Comparison of ENCODE assay signal across 13 mouse cellular contexts in genomic region chr14:11329993-11330392, GRCm38 (mm10). TPM values are rescaled to one million over a fixed set of nuclear protein-coding genes. Genes with fewer than 3 reads are reported as not detected.
A peak's percentile ranks its signal among the peaks of the same experiment; 100 is the strongest.
DNase-seq lines count a peak whose midpoint lies in the region; ATAC-seq and TF ChIP-seq lines count a peak whose summit lies in the region.
"Had no signal": no experiment of that assay in that cellular context is flagged by ENCODE, and none has a peak within 500 bp of the region (broad histone marks: within the 10 kb centered on the region; RNA-seq: fewer than 3 reads in every experiment).

No protein-coding gene starts in this region.

- no peak overlapping the region for H3K27ac ChIP-seq in hindbrain, postnatal 0 days
- no peak overlapping the region for H3K27ac ChIP-seq in hindbrain, embryonic 14.5 days

- 45% methylated on average over 2 of the region's 2 CpGs for WGBS in hindbrain, postnatal 0 days
- 39% methylated on average over 2 of the region's 2 CpGs for WGBS in hindbrain, embryonic 14.5 days

- ATAC-seq in hindbrain, postnatal 0 days, result no peak
- no peak for ATAC-seq in hindbrain, embryonic 14.5 days (ENCODE audit: low FRiP score)
- ATAC-seq in common myeloid progenitor, adult 5-6 weeks (replicated peaks; ENCODE audit: low read depth, poor library complexity, severe bottlenecking), result peak; percentile 65
- ATAC-seq: hindbrain, embryonic 16.5 days had no signal

- H3K36me3 ChIP-seq in hindbrain, postnatal 0 days (ENCODE audit: insufficient read depth, low read length), result no peaks in the 10 kb centered on the region
- no peaks in the 10 kb centered on the region for H3K36me3 ChIP-seq in hindbrain, embryonic 14.5 days (replicated peaks; ENCODE audit: control insufficient read depth, insufficient read depth)

- 0 out of 2 replicates have a peak, but pooled peaks cover 3% of the 10 kb centered on the region for H3K9me3 ChIP-seq in hindbrain, postnatal 0 days (ENCODE audit: low read length)
- H3K9me3 ChIP-seq in hindbrain, embryonic 14.5 days (ENCODE audit: control insufficient read depth, low read length), result 0 out of 2 replicates have a peak, but pooled peaks cover 8% of the 10 kb centered on the region

- H3K9ac ChIP-seq in hindbrain, postnatal 0 days (replicated peaks; ENCODE audit: low read length), result no peak overlapping the region
- H3K9ac ChIP-seq in hindbrain, embryonic 14.5 days, result no peak overlapping the region

- no peaks in the 10 kb centered on the region for H3K4me1 ChIP-seq in hindbrain, postnatal 0 days (ENCODE audit: insufficient read depth, low read length)
- H3K4me1 ChIP-seq in hindbrain, embryonic 14.5 days (replicated peaks; ENCODE audit: control insufficient read depth, insufficient read depth, low read length), result no peaks in the 10 kb centered on the region

- no peak overlapping the region for H3K4me2 ChIP-seq in hindbrain, postnatal 0 days (ENCODE audit: low read depth, low read length)
- no peak overlapping the region for H3K4me2 ChIP-seq in hindbrain, embryonic 14.5 days (replicated peaks)

- H3K4me3 ChIP-seq in hindbrain, postnatal 0 days (ENCODE audit: low read length), result no peak overlapping the region
- no peak overlapping the region for H3K4me3 ChIP-seq in hindbrain, embryonic 14.5 days (replicated peaks; ENCODE audit: low read length)

- DNase-seq in hindbrain, postnatal 0 days (ENCODE audit: low spot score), result peak; percentile 36
- DNase-seq in hindbrain, embryonic 14.5 days (ENCODE audit: low spot score), result no peak
- peak; percentile 9 for DNase-seq in thymus, postnatal 0 days (ENCODE audit: low spot score)
- no peak for DNase-seq in thymus, adult 18-20 months
- no peak for DNase-seq in spleen, adult 18-20 months
- DNase-seq in adipocyte (ENCODE audit: low spot score), result no peak
- DNase-seq in urinary bladder, postnatal 10 days (ENCODE audit: low spot score), result no peak
- DNase-seq: heart, adult 18-20 months; lung, adult 2 months; right cerebral cortex, postnatal 25 days; thymus, postnatal 14 days had no signal

- TF ChIP-seq CTCF in hindbrain, postnatal 0 days (IDR thresholded peaks at IDR 0.05; ENCODE audit: low read depth), result peak; percentile 47

- no peaks in the 10 kb centered on the region for H3K27me3 ChIP-seq in hindbrain, postnatal 0 days (ENCODE audit: insufficient read depth, low read length)
- H3K27me3 ChIP-seq in hindbrain, embryonic 14.5 days (ENCODE audit: control insufficient read depth, insufficient read depth, low read length), result no peaks in the 10 kb centered on the region

RNA-seq across cellular contexts. Expression of gene Gm3839, which starts 26.5 kb away (rescaled TPM):
- total RNA-seq in hindbrain, postnatal 0 days (2014; rRNA removed), result 2.2 and 4.7 TPM in 2 replicates
- polyA plus RNA-seq in hindbrain, postnatal 0 days (2015; fragmentation: Nextera tagmentation; extraction: Ambion mirVana), result 1.6 and 1.8 TPM in 2 replicates
- polyA plus RNA-seq in hindbrain, embryonic 14.5 days (2014; fragmentation: Nextera tagmentation; extraction: Ambion mirVana), result 1.7 TPM in 2 replicates
- 1.4 and 1.7 TPM in 2 replicates for polyA plus RNA-seq in thymus, postnatal 0 days (2015; fragmentation: Nextera tagmentation; extraction: Ambion mirVana)
- 0.58 and 1.2 TPM in 2 replicates for total RNA-seq in common myeloid progenitor, adult 5-6 weeks (2017)

Comparison
In these comparisons a context has a peak if more than half of its experiments do, and no peak if none do; other contexts are left out.
1. DNase-seq: peak in hindbrain, postnatal 0 days (single experiment) and thymus, postnatal 0 days (single experiment); none in hindbrain, embryonic 14.5 days (single experiment), thymus, adult 18-20 months (0 of 2), spleen, adult 18-20 months (0 of 2), adipocyte (single experiment) and urinary bladder, postnatal 10 days (single experiment).